Mouse (Mus musculus): ENCODE results near the gene Gpx5. TPM values are rescaled to one million over a fixed set of nuclear protein-coding genes. Genes with fewer than 3 reads are reported as not detected.

Gpx5 gene
- total and polyA plus RNA-seq, 3 experiments: 0.11 TPM; not detected in 2

- no peak for TF ChIP-seq GATA1 (IDR thresholded peaks at IDR 0.05; ENCODE audit: borderline replicate concordance, low read length)
- no peak for TF ChIP-seq GATA2 (IDR thresholded peaks at IDR 0.05; ENCODE audit: borderline replicate concordance, low read depth, low read length)
- TF ChIP-seq POLR2AphosphoS5 (IDR thresholded peaks at IDR 0.05; ENCODE audit: insufficient replicate concordance, low read depth, low read length): no peak
- Histone ChIP-seq H3K9me3 (replicated peaks) (no peaks in the 10 kb centered on the region), H3K4me1 (ENCODE audit: insufficient read depth, low read depth, low read length) (peaks cover 20% of the 10 kb centered on the region; the same call in 1 of the 2 replicates), H3K27me3 (ENCODE audit: insufficient read depth, low read length) (peaks cover 26% of the 10 kb centered on the region), H3K36me3 (replicated peaks) (no peaks in the 10 kb centered on the region), H3K4me3 (ENCODE audit: low read depth, low read length) (no peak overlapping the region)
- no peak for DNase-seq (ENCODE audit: low spot score)
- ATAC-seq (ENCODE audit: extremely low read depth, insufficient number of reproducible peaks, low FRiP score, poor library complexity, severe bottlenecking): no peak
Observed at GRCm38 (mm10) chr13:21262787-21263461, 29.6 kb downstream of the Gpx5 start.

DNA sequence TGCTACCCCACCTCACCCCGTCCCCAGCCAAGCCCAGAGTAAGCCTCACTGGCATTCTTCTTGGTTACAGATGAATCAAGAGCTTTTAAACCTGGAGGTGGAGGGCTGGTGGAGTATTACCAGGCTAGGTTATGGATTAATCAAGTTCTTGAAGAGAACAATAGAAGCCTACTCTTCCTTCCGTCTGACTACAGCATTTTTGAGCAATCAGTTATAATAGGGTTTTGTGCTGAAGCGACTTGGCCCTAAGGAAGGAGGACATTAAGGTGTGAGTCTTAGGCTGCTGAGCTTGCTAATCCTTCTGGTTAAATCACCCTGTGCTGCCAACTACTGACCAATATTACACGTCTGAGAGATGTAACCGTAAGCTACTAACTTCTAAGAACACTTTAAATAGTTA is 32.2 kb downstream of the Gpx5 start:
- Histone ChIP-seq H3K27me3 (ENCODE audit: insufficient read depth, low read length) (peaks cover 37% of the 10 kb centered on the region), H3K36me3 (replicated peaks) (no peaks in the 10 kb centered on the region), H3K4me3 (ENCODE audit: low read depth, low read length) (no peak overlapping the region), H3K4me1 (ENCODE audit: insufficient read depth, low read depth, low read length) (peaks cover 24% of the 10 kb centered on the region; the same call in 1 of the 2 replicates), H3K9me3 (replicated peaks) (no peaks in the 10 kb centered on the region)
- TF ChIP-seq GATA1 (IDR thresholded peaks at IDR 0.05; ENCODE audit: borderline replicate concordance, low read length): no peak
- no peak for TF ChIP-seq POLR2AphosphoS5 (IDR thresholded peaks at IDR 0.05; ENCODE audit: insufficient replicate concordance, low read depth, low read length)
- no peak for TF ChIP-seq GATA2 (IDR thresholded peaks at IDR 0.05; ENCODE audit: borderline replicate concordance, low read depth, low read length)
- no peak for ATAC-seq (ENCODE audit: extremely low read depth, insufficient number of reproducible peaks, low FRiP score, poor library complexity, severe bottlenecking)
- DNase-seq (ENCODE audit: low spot score): no peak

- no peak for ATAC-seq (ENCODE audit: extremely low read depth, insufficient number of reproducible peaks, low FRiP score, poor library complexity, severe bottlenecking)
- H3K9me3 ChIP-seq (replicated peaks): no peaks in the 10 kb centered on the region
- TF ChIP-seq TAL1 (conservative IDR thresholded peaks at IDR 0.05; ENCODE audit: low read depth, low read length): no peak
- TF ChIP-seq POLR2AphosphoS5 (IDR thresholded peaks at IDR 0.05; ENCODE audit: insufficient replicate concordance, low read depth, low read length): no peak
- TF ChIP-seq GATA1 (IDR thresholded peaks at IDR 0.05; ENCODE audit: borderline replicate concordance, low read length): no peak
- no peak for TF ChIP-seq CTCF (IDR thresholded peaks at IDR 0.05; ENCODE audit: low read depth, low read length)
- no peak for TF ChIP-seq GATA2 (IDR thresholded peaks at IDR 0.05; ENCODE audit: borderline replicate concordance, low read depth, low read length)
- H3K27me3 ChIP-seq (ENCODE audit: insufficient read depth, low read length): peaks cover 43% of the 10 kb centered on the region
- peak overlapping the region; percentile 37; the same call in 1 of the 2 replicates for H3K4me3 ChIP-seq (ENCODE audit: low read depth, low read length)
- H3K36me3 ChIP-seq (replicated peaks): no peaks in the 10 kb centered on the region
- DNase-seq (ENCODE audit: low spot score): no peak
- peaks cover 20% of the 10 kb centered on the region; the same call in 1 of the 2 replicates for H3K4me1 ChIP-seq (ENCODE audit: insufficient read depth, low read depth, low read length)
Observed at GRCm38 (mm10) chr13:21259677-21260113, 32.8 kb downstream of the Gpx5 start.

GRCm38 (mm10) chr13:21259171-21259631 is 33.3 kb downstream of the Gpx5 start:
- no peak overlapping the region for H3K4me3 ChIP-seq (ENCODE audit: low read depth, low read length)
- TF ChIP-seq GATA1 (IDR thresholded peaks at IDR 0.05; ENCODE audit: borderline replicate concordance, low read length) (no peak), TAL1 (conservative IDR thresholded peaks at IDR 0.05; ENCODE audit: low read depth, low read length) (no peak), GATA2 (IDR thresholded peaks at IDR 0.05; ENCODE audit: borderline replicate concordance, low read depth, low read length) (no peak), POLR2AphosphoS5 (IDR thresholded peaks at IDR 0.05; ENCODE audit: insufficient replicate concordance, low read depth, low read length) (no peak), CTCF (IDR thresholded peaks at IDR 0.05; ENCODE audit: low read depth, low read length) (no peak)
- no peaks in the 10 kb centered on the region for H3K9me3 ChIP-seq (replicated peaks)
- peaks cover 17% of the 10 kb centered on the region; the same call in 1 of the 2 replicates for H3K4me1 ChIP-seq (ENCODE audit: insufficient read depth, low read depth, low read length)
- peaks cover 46% of the 10 kb centered on the region for H3K27me3 ChIP-seq (ENCODE audit: insufficient read depth, low read length)
- H3K36me3 ChIP-seq (replicated peaks): no peaks in the 10 kb centered on the region
- DNase-seq (ENCODE audit: low spot score) (no peak), ATAC-seq (ENCODE audit: extremely low read depth, insufficient number of reproducible peaks, low FRiP score, poor library complexity, severe bottlenecking) (no peak)

- ATAC-seq (ENCODE audit: extremely low read depth, insufficient number of reproducible peaks, low FRiP score, poor library complexity, severe bottlenecking): no peak
- peaks cover 50% of the 10 kb centered on the region for H3K27me3 ChIP-seq (ENCODE audit: insufficient read depth, low read length)
- H3K36me3 ChIP-seq (replicated peaks): no peaks in the 10 kb centered on the region
- no peaks in the 10 kb centered on the region for H3K9me3 ChIP-seq (replicated peaks)
- no peak for TF ChIP-seq GATA1 (IDR thresholded peaks at IDR 0.05; ENCODE audit: borderline replicate concordance, low read length)
- TF ChIP-seq TAL1 (conservative IDR thresholded peaks at IDR 0.05; ENCODE audit: low read depth, low read length): no peak
- TF ChIP-seq GATA2 (IDR thresholded peaks at IDR 0.05; ENCODE audit: borderline replicate concordance, low read depth, low read length): no peak
- TF ChIP-seq POLR2AphosphoS5 (IDR thresholded peaks at IDR 0.05; ENCODE audit: insufficient replicate concordance, low read depth, low read length): no peak
- no peak for TF ChIP-seq CTCF (IDR thresholded peaks at IDR 0.05; ENCODE audit: low read depth, low read length)
- peaks cover 17% of the 10 kb centered on the region for H3K4me1 ChIP-seq (ENCODE audit: insufficient read depth, low read depth, low read length)
- no peak for DNase-seq (ENCODE audit: low spot score)
- no peak overlapping the region for H3K4me3 ChIP-seq (ENCODE audit: low read depth, low read length)
Observed at GRCm38 (mm10) chr13:21258524-21258923, 34.0 kb downstream of the Gpx5 start.

- H3K36me3 ChIP-seq (replicated peaks): no peaks in the 10 kb centered on the region
- DNase-seq (ENCODE audit: low spot score) (no peak), ATAC-seq (ENCODE audit: extremely low read depth, insufficient number of reproducible peaks, low FRiP score, poor library complexity, severe bottlenecking) (no peak)
- peaks cover 41% of the 10 kb centered on the region for H3K27me3 ChIP-seq (ENCODE audit: insufficient read depth, low read length)
- TF ChIP-seq POLR2AphosphoS5 (IDR thresholded peaks at IDR 0.05; ENCODE audit: insufficient replicate concordance, low read depth, low read length) (no peak), CTCF (IDR thresholded peaks at IDR 0.05; ENCODE audit: low read depth, low read length) (no peak), GATA1 (IDR thresholded peaks at IDR 0.05; ENCODE audit: borderline replicate concordance, low read length) (no peak), TAL1 (conservative IDR thresholded peaks at IDR 0.05; ENCODE audit: low read depth, low read length) (no peak), GATA2 (IDR thresholded peaks at IDR 0.05; ENCODE audit: borderline replicate concordance, low read depth, low read length) (no peak)
- no peak overlapping the region; the same call in 1 of the 2 replicates for H3K4me3 ChIP-seq (ENCODE audit: low read depth, low read length)
- H3K9me3 ChIP-seq (replicated peaks): no peaks in the 10 kb centered on the region
- peaks cover 13% of the 10 kb centered on the region for H3K4me1 ChIP-seq (ENCODE audit: insufficient read depth, low read depth, low read length)
Observed at GRCm38 (mm10) chr13:21253986-21254385, 38.5 kb downstream of the Gpx5 start.
